In genomic region chr4:148508084-148508849, GRCm38 (mm10) we compare ENCODE assay signal across 19 mouse cellular contexts. TPM values are rescaled to one million over a fixed set of nuclear protein-coding genes. Genes with fewer than 3 reads are reported as not detected.
DNase-seq lines count a peak whose midpoint lies in the region; ATAC-seq and TF ChIP-seq lines count a peak whose summit lies in the region.
"Had no signal": no experiment of that assay in that cellular context is flagged by ENCODE, and none has a peak within 500 bp of the region (broad histone marks: within the 10 kb centered on the region; RNA-seq: fewer than 3 reads in every experiment).

No protein-coding gene starts in this region.

- TF ChIP-seq CTCF in left cerebral cortex, adult 2 months (IDR thresholded peaks at IDR 0.05): no peak
- TF ChIP-seq CTCF in olfactory bulb, adult 2 months (IDR thresholded peaks at IDR 0.05; ENCODE audit: insufficient read depth, low read depth, low read length): no peak
- TF ChIP-seq CTCF in lung, adult 2 months (IDR thresholded peaks at IDR 0.05; ENCODE audit: insufficient read depth, low read length): no peak

- 69% methylated on average over 14 of the region's 14 CpGs for WGBS in olfactory bulb, adult 2 months
- WGBS in lung, adult 2 months: 96% methylated on average over 14 of the region's 14 CpGs

- H3K4me3 ChIP-seq in megakaryocyte, embryonic 14.5 days (replicated peaks): peak overlapping the region; percentile 62
- no peak overlapping the region for H3K4me3 ChIP-seq in left cerebral cortex, adult 2 months
- H3K4me3 ChIP-seq in olfactory bulb, adult 2 months (ENCODE audit: insufficient read depth, low read depth, low read length): no peak overlapping the region
- no peak overlapping the region for H3K4me3 ChIP-seq in lung, adult 2 months (replicated peaks; ENCODE audit: extremely low read depth, low read depth, low read length)
- H3K4me3 ChIP-seq: forebrain, embryonic 12.5 days; hindbrain, embryonic 10.5 days; neural tube, embryonic 15.5 days had no signal

- intact Hi-C loops in left cerebral cortex, adult 2 months (cut with DNase I): no loop called here

- H3K9me3 ChIP-seq in megakaryocyte, embryonic 14.5 days: peaks cover 21% of the 10 kb centered on the region
- H3K9me3 ChIP-seq: forebrain, embryonic 12.5 days; G1E; hindbrain, embryonic 10.5 days had no signal

- no peak for ATAC-seq in megakaryocyte, adult 5-6 weeks (ENCODE audit: poor library complexity, severe bottlenecking)

- peaks cover 83% of the 10 kb centered on the region for H3K36me3 ChIP-seq in megakaryocyte, embryonic 14.5 days (replicated peaks; ENCODE audit: low read length)

- no peak for TF ChIP-seq POLR2A in olfactory bulb, adult 2 months (IDR thresholded peaks at IDR 0.05; ENCODE audit: insufficient read depth, low read depth, low read length)
- TF ChIP-seq POLR2A in lung, adult 2 months (IDR thresholded peaks at IDR 0.05; ENCODE audit: borderline replicate concordance, extremely low read depth, low read depth, low read length): no peak

- peak overlapping the region; percentile 76 for H3K27ac ChIP-seq in left cerebral cortex, adult 2 months
- peak overlapping the region; percentile 72 for H3K27ac ChIP-seq in olfactory bulb, adult 2 months (ENCODE audit: insufficient read depth, low read depth, low read length)
- H3K27ac ChIP-seq: forebrain, embryonic 12.5 days; hindbrain, embryonic 10.5 days; kidney, postnatal 0 days; liver, embryonic 14.5 days; neural tube, embryonic 15.5 days had no signal

- H3K27me3 ChIP-seq in megakaryocyte, embryonic 14.5 days (replicated peaks): no peaks in the 10 kb centered on the region
- H3K27me3 ChIP-seq: forebrain, embryonic 12.5 days; neural tube, embryonic 15.5 days had no signal

- peak; percentile 63 to 70 for DNase-seq in frontal cortex, adult 2 months (ENCODE audit: extremely low spot score in 1 of 2, low spot score in 1 of 2)
- no peak for DNase-seq in frontal cortex, postnatal 10 days (ENCODE audit: low spot score in 2 of 2)
- DNase-seq in left cerebral cortex, adult 2 months (ENCODE audit: extremely low spot score in 1 of 2, low spot score in 2 of 2): peak; percentile 32 to 59
- no peak for DNase-seq in lung, adult 2 months
- DNase-seq: adrenal gland, postnatal 14 days; cerebellum, adult 18-20 months; cerebellum, postnatal 36 days; kidney, adult 11 months; midbrain, embryonic 14.5 days; thymus, postnatal 25 days had no signal

- H3K4me1 ChIP-seq in megakaryocyte, embryonic 14.5 days: peaks cover 28% of the 10 kb centered on the region
- peaks cover 46% of the 10 kb centered on the region for H3K4me1 ChIP-seq in olfactory bulb, adult 2 months (ENCODE audit: control insufficient read depth, insufficient read depth, low read length)
- no peaks in the 10 kb centered on the region for H3K4me1 ChIP-seq in lung, adult 2 months (ENCODE audit: control insufficient read depth, insufficient read depth, low read length)
- H3K4me1 ChIP-seq: forebrain, embryonic 12.5 days had no signal

RNA-seq across cellular contexts. Expression of gene Angptl7, which starts 8.0 kb away (rescaled TPM):
- 0.28 and 0.40 TPM in 2 replicates for polyA plus RNA-seq in frontal cortex, adult 2 months (2012; rRNA removed)
- polyA plus RNA-seq in megakaryocyte, embryonic 14.5 days (2012; ENCODE audit: insufficient read depth, low replicate concordance): 0.07 TPM in 1 of 2 replicates, not detected in the other
- total RNA-seq in megakaryocyte, adult 5-6 weeks (2015): not detected in 2 replicates
- total RNA-seq in megakaryocyte, adult 5-6 weeks (2017): not detected in 2 replicates
- total RNA-seq in left cerebral cortex, adult 2 months (2021): under 1 TPM; 0.57 to 0.89 TPM
- polyA plus RNA-seq in olfactory bulb, adult 2 months (2012; ENCODE audit: insufficient read depth, insufficient read length, low replicate concordance, missing spikeins): not detected in 2 replicates
- 1.5 TPM in 2 replicates for polyA plus RNA-seq in lung, adult 2 months (2012; rRNA removed)
- polyA plus RNA-seq: G1E had no signal

RNA-seq across cellular contexts. Expression of gene Exosc10, which starts 50.0 kb away (rescaled TPM):
- polyA plus RNA-seq in frontal cortex, adult 2 months (2012; rRNA removed): 44.8 and 45.4 TPM in 2 replicates
- 15.4 and 23.5 TPM in 2 replicates for polyA plus RNA-seq in megakaryocyte, embryonic 14.5 days (2012; ENCODE audit: insufficient read depth, low replicate concordance)
- total RNA-seq in megakaryocyte, adult 5-6 weeks (2015): 47.0 and 48.7 TPM in 2 replicates
- total RNA-seq in megakaryocyte, adult 5-6 weeks (2017): 42.4 and 42.8 TPM in 2 replicates
- 10 to 100 TPM; 50.0 to 50.6 TPM for total RNA-seq in left cerebral cortex, adult 2 months (2021)
- not detected in 2 replicates for polyA plus RNA-seq in olfactory bulb, adult 2 months (2012; ENCODE audit: insufficient read depth, insufficient read length, low replicate concordance, missing spikeins)
- 26.5 and 33.4 TPM in 2 replicates for polyA plus RNA-seq in lung, adult 2 months (2012; rRNA removed)

RNA-seq across cellular contexts. Expression of gene Mtor, which starts 59.9 kb away (rescaled TPM):
- 44.1 and 45.0 TPM in 2 replicates for polyA plus RNA-seq in frontal cortex, adult 2 months (2012; rRNA removed)
- polyA plus RNA-seq in megakaryocyte, embryonic 14.5 days (2012; ENCODE audit: insufficient read depth, low replicate concordance): 2.0 and 3.8 TPM in 2 replicates
- total RNA-seq in megakaryocyte, adult 5-6 weeks (2015): 14.2 and 14.3 TPM in 2 replicates
- 10.8 and 13.6 TPM in 2 replicates for total RNA-seq in megakaryocyte, adult 5-6 weeks (2017)
- total RNA-seq in left cerebral cortex, adult 2 months (2021): 10 to 100 TPM; 92.7 to 94.0 TPM
- polyA plus RNA-seq in olfactory bulb, adult 2 months (2012; ENCODE audit: insufficient read depth, insufficient read length, low replicate concordance, missing spikeins): 53.3 TPM in 1 of 2 replicates, not detected in the other
- polyA plus RNA-seq in lung, adult 2 months (2012; rRNA removed): 17.3 and 20.2 TPM in 2 replicates

Comparison
In these comparisons a context has a peak if more than half of its experiments do, and no peak if none do; other contexts are left out.
1. DNase-seq: peak in frontal cortex, adult 2 months (2 of 2) and left cerebral cortex, adult 2 months (2 of 2); none in frontal cortex, postnatal 10 days (0 of 2) and lung, adult 2 months (single experiment).